Mouse (Mus musculus) right cerebral cortex, postnatal 25 days (tissue): ENCODE measurements at regions not wholly inside any gene's neighbourhood (a gene's known extent, or its start where the extent isn't known, plus 50 kb on each side); places are given as distances from the start of the nearest gene placed in this dataset.

ENCODE experiments used
- DNase-seq: peaks from one replicate; pipeline ENCODE4 v3.0.0; 2022

GRCm38 (mm10) chr14:60439106-60439505 is 66.0 kb downstream of the Amer2 start:
- DNase-seq: no peak

- DNase-seq: no peak
Observed at GRCm38 (mm10) chr14:60443821-60444551, 70.9 kb downstream of the Amer2 start.

- no peak for DNase-seq
Observed at GRCm38 (mm10) chr14:60444552-60444937, 71.5 kb downstream of the Amer2 start.

GRCm38 (mm10) chr14:60446037-60446436 is 73.0 kb downstream of the Amer2 start:
- no peak for DNase-seq

GRCm38 (mm10) chr14:60451216-60451615 is 78.2 kb downstream of the Amer2 start:
- no peak for DNase-seq

- no peak for DNase-seq
Observed at GRCm38 (mm10) chr14:60451684-60452083, 78.6 kb downstream of the Amer2 start.

GRCm38 (mm10) chr14:60456767-60457166 is 83.7 kb downstream of the Amer2 start:
- peak; percentile 10 for DNase-seq

GRCm38 (mm10) chr14:60484996-60485888 is 112.2 kb downstream of the Amer2 start:
- DNase-seq: peak; percentile 59

GRCm38 (mm10) chr14:60485889-60486274 is 112.8 kb downstream of the Amer2 start:
- DNase-seq: peak; percentile 4

GRCm38 (mm10) chr14:60486278-60486935 is 113.3 kb downstream of the Amer2 start:
- DNase-seq: no peak

GRCm38 (mm10) chr14:60489111-60489510 is 116.1 kb downstream of the Amer2 start:
- DNase-seq: no peak

- DNase-seq: no peak
Observed at GRCm38 (mm10) chr14:60490886-60491285, 117.8 kb downstream of the Amer2 start.

- no peak for DNase-seq
Observed at GRCm38 (mm10) chr14:60495441-60495840, 122.4 kb downstream of the Amer2 start.

- DNase-seq: no peak
Observed at GRCm38 (mm10) chr14:60502552-60502951, 129.5 kb downstream of the Amer2 start.

- DNase-seq: no peak
Observed at GRCm38 (mm10) chr14:60505066-60505465, 128.7 kb upstream of the Spata13 start.

- DNase-seq: no peak
Observed at GRCm38 (mm10) chr14:60506296-60506695, 127.5 kb upstream of the Spata13 start.

GRCm38 (mm10) chr14:60513560-60513959 is 120.2 kb upstream of the Spata13 start:
- DNase-seq: peak; percentile 19

GRCm38 (mm10) chr14:60515094-60515786 is 118.6 kb upstream of the Spata13 start:
- no peak for DNase-seq

GRCm38 (mm10) chr14:60517891-60518290 is 115.9 kb upstream of the Spata13 start:
- DNase-seq: no peak

- no peak for DNase-seq
Observed at GRCm38 (mm10) chr14:60523010-60523409, 110.8 kb upstream of the Spata13 start.

- no peak for DNase-seq
Observed at GRCm38 (mm10) chr14:60524869-60525268, 108.9 kb upstream of the Spata13 start.

- peak; percentile 25 for DNase-seq
Observed at GRCm38 (mm10) chr14:60525284-60525962, 108.4 kb upstream of the Spata13 start.
